Mouse (Mus musculus) liver, embryonic 11.5 days (tissue): ENCODE measurements at regions not wholly inside any gene's neighbourhood (a gene's known extent, or its start where the extent isn't known, plus 50 kb on each side); places are given as distances from the start of the nearest gene placed in this dataset.

Experiments used
- ATAC-seq: fragments of 200-750 bp; cut with Nextera tagmentation; replicated peaks from 2 replicates; pipeline ENCODE4 v1.8.0; 2017; ENCODE audit warnings: moderate number of reproducible peaks, mild to moderate bottlenecking, moderate TSS enrichment, moderate library complexity; ENCODE audit not compliant: low FRiP score
- DNase-seq: peaks from one replicate; pipeline ENCODE4 v3.0.0-alpha.2; 2017; ENCODE audit warnings: low spot score
- H3K27ac ChIP-seq: fragments of 300-500 bp; sonication (generic); 2 replicates; pipeline ENCODE4 v1.5.1; 2014; ENCODE audit warnings: mild to moderate bottlenecking, low read depth, low read length, control low read depth
- H3K27me3 ChIP-seq: fragments of 300-500 bp; sonication (generic); replicated peaks from 2 replicates; pipeline ENCODE4 v1.6.1; 2014; ENCODE audit warnings: low read length, mixed read lengths; ENCODE audit not compliant: control insufficient read depth, insufficient read depth
- H3K36me3 ChIP-seq: fragments of 300-500 bp; sonication (generic); 2 replicates; pipeline ENCODE4 v1.6.1; 2014; ENCODE audit warnings: mild to moderate bottlenecking, low read length, moderate library complexity, mixed read lengths; ENCODE audit not compliant: control insufficient read depth, insufficient read depth
- H3K4me1 ChIP-seq: fragments of 300-500 bp; sonication (generic); replicated peaks from 2 replicates; pipeline ENCODE4 v1.6.1; 2014; ENCODE audit warnings: low read length, mixed read lengths; ENCODE audit not compliant: control insufficient read depth, insufficient read depth
- H3K4me2 ChIP-seq: fragments of 300-500 bp; sonication (generic); 2 replicates; pipeline ENCODE4 v1.6.1; 2014; ENCODE audit warnings: mild to moderate bottlenecking, control low read depth, moderate library complexity
- H3K4me3 ChIP-seq: fragments of 300-500 bp; sonication (generic); 2 replicates; pipeline ENCODE4 v1.5.1; 2014; ENCODE audit warnings: low read depth, low read length, control low read depth
- H3K9ac ChIP-seq: fragments of 300-500 bp; sonication (generic); 2 replicates; pipeline ENCODE4 v1.6.1; 2014; ENCODE audit warnings: low read depth, low read length, control low read depth
- H3K9me3 ChIP-seq: fragments of 300-500 bp; sonication (generic); 2 replicates; pipeline ENCODE4 v1.6.1; 2016; ENCODE audit warnings: low read length, inconsistent platforms, mixed read lengths; ENCODE audit not compliant: control insufficient read depth
- WGBS: fragments of 180-500 bp; shearing (Covaris S2); extraction: QIAGEN DNeasy Blood & Tissue Kit; methylation state at CpG from one replicate; pipeline ENCODE4 v1.1.7; 2014; 5-methylcytosine and 5-hydroxymethylcytosine counted together

DNA sequence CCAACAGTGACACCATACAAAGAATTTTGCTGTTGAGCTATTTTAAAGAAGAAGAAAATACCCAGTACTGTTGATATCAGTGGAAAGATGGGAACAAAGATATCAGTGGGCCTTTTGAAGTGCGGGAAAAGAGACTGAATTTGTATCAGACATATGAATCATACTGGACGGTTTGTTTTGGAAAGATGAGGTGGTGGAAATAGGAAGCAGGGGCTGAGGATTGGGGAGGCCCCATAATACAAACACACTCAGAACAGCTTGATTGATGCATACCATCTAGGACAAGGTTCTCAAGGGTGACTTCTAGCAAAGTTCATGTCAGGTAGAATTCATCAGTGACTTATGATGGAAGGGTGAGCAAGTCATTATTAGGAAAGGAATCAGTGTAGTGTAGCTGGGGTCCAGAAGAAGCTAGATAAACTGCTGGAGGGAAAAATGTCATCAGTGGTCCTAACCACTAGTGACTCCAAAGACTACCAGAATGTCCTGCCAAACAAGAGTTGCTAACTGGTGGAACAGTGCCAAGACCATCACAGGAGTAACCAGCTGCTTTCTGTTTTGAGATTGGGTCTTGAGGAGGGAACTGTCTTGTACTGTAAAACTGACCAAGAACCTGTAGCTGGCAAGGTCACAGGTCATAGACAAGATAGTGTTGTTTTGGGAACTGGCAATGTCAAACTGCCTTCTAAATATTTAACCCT lies 176.0 kb upstream of the Zc3h12c start:
- no peak for ATAC-seq
- H3K27ac ChIP-seq: no peak overlapping the region
- 64% methylated on average over 2 of the region's 2 CpGs for WGBS

DNA sequence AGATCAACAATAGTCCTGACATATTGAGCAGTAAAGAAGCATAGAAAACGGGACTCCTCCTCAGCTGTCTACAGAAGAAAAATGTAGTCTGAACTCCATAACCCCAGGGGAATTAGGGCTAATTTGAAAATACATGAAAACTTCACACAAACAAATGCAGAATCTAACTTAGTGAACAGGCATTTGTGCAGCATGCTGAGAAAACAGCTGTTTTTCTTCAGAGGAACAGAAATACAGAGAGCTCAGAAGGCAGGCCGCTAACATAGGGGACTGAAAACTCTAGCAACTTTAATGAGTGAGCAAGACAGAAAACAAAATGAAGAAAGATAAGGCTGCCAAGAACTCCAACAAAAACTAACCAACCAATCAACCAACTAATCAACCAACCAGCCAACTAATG lies 172.7 kb upstream of the Zc3h12c start:
- no peak overlapping the region for H3K9ac ChIP-seq
- H3K9me3 ChIP-seq: no peaks in the 10 kb centered on the region

More for the DNA sequence above, 176.0 kb upstream of the Zc3h12c start:
- Histone ChIP-seq H3K9me3 (no peaks in the 10 kb centered on the region), H3K4me2 (no peak overlapping the region), H3K9ac (no peak overlapping the region), H3K4me1 (no peaks in the 10 kb centered on the region), H3K36me3 (no peaks in the 10 kb centered on the region), H3K27me3 (no peaks in the 10 kb centered on the region), H3K4me3 (no peak overlapping the region)
- DNase-seq: no peak

DNA sequence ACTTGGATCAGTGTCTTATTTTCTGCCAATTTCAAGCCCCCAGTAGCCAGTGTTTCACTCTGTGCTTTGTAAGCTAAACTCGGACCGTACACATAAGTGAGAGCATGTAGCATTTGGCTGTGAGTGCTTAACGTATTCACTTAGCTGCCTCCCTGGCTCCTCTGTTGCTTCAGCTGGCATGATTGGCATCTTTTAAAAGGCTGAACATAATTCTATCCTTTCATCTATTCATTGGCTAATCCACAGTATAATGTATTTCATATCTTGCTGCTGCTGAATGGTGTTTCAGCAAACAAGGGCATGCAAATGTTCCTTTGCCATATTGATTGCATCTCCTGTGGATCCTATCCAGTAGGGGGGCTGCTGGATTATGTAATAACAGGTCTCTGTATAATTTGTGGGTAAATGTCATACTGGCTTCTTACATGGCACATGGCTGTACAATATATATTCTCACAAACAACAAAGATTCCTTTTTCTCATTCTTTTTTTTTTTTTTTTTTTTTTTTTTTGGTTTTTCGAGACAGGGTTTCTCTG lies 169.5 kb upstream of the Zc3h12c start:
- H3K27ac ChIP-seq: no peak overlapping the region
- no peak overlapping the region for H3K4me2 ChIP-seq
- ATAC-seq (no peak), DNase-seq (no peak)
- WGBS: 87% methylated on average over 4 of the region's 4 CpGs
- H3K27me3 ChIP-seq: no peaks in the 10 kb centered on the region
- H3K4me1 ChIP-seq: no peaks in the 10 kb centered on the region
- H3K4me3 ChIP-seq: no peak overlapping the region
- no peaks in the 10 kb centered on the region for H3K9me3 ChIP-seq
- H3K36me3 ChIP-seq: no peaks in the 10 kb centered on the region
- no peak overlapping the region for H3K9ac ChIP-seq

More for the DNA sequence above, 172.7 kb upstream of the Zc3h12c start:
- 80% methylated on average over 2 of the region's 2 CpGs for WGBS
- H3K36me3 ChIP-seq: no peaks in the 10 kb centered on the region
- no peak for ATAC-seq
- H3K4me2 ChIP-seq: no peak overlapping the region
- no peak for DNase-seq
- no peak overlapping the region for H3K4me3 ChIP-seq
- no peaks in the 10 kb centered on the region for H3K27me3 ChIP-seq
- no peak overlapping the region for H3K27ac ChIP-seq
- no peaks in the 10 kb centered on the region for H3K4me1 ChIP-seq

DNA sequence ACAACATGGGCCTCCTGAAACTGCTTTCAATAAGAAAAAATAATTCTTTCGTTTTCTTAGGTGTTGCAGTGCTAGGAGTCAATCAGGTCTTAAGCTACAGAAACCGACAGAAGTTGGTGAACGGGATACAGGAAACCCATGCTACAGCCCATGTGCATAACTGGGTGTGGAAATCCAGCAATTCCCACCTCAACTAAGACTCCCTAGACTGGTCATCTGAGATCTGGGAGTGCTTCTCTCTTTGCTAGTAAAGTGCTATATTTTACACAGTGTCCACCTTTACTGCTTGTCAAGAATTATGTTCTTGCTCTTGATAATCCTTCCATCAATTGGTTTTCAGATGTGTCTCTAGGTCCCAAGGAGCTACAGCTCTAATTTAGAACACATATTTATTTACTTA lies 166.4 kb upstream of the Zc3h12c start:
- H3K9ac ChIP-seq: no peak overlapping the region
- no peak overlapping the region for H3K4me3 ChIP-seq
- no peak for ATAC-seq
- H3K4me2 ChIP-seq: no peak overlapping the region
- no peaks in the 10 kb centered on the region for H3K9me3 ChIP-seq
- no peak overlapping the region for H3K27ac ChIP-seq
- no peaks in the 10 kb centered on the region for H3K27me3 ChIP-seq
- no peaks in the 10 kb centered on the region for H3K4me1 ChIP-seq
- DNase-seq: no peak
- no peaks in the 10 kb centered on the region for H3K36me3 ChIP-seq
- WGBS: 84% methylated on average over 3 of the region's 3 CpGs

DNA sequence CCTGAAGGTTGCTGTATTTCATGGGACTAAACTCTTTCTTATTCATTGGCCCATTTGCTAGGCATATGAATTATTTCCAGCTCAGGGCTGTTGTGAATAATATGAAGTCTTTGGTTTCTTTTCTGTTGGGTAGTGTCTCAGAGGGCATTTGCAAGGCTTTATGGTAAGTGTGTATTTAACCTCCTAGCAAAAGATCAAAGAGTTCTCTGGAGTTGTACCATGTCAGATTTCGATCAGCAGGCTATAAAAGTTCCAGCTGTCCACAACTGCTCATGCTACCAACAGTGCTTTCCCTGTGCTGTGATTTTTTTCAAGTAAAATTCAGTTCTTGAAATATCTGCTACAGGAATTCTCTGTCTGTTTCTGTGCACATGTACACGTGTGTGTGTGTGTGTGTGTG lies 165.5 kb upstream of the Zc3h12c start:
- DNase-seq (no peak), ATAC-seq (no peak)
- Histone ChIP-seq H3K9me3 (no peaks in the 10 kb centered on the region), H3K4me1 (no peaks in the 10 kb centered on the region), H3K36me3 (no peaks in the 10 kb centered on the region), H3K27me3 (no peaks in the 10 kb centered on the region), H3K4me3 (no peak overlapping the region), H3K27ac (no peak overlapping the region), H3K9ac (no peak overlapping the region), H3K4me2 (no peak overlapping the region)
- 53% methylated on average over 2 of the region's 2 CpGs for WGBS

DNA sequence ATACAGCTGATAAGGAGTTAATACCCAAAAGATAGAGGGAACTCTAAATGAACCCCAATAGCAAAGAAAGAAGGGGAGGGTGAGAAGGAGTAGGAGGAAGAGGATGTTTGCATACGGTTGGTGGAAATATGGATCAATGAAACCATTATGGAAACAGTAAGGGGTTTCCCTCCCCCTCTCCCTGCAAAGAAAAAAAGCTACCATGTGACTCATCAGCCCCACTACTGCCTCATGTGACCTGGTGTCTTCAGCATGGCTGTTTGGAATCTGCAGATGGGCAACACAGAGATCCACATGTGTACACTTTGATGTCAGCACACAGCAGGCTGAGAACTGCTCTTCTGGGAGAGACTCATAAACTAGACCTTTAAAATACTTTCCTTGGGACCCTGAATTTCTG lies 163.4 kb upstream of the Zc3h12c start:
- Histone ChIP-seq H3K9me3 (no peaks in the 10 kb centered on the region), H3K27me3 (no peaks in the 10 kb centered on the region), H3K4me3 (no peak overlapping the region), H3K9ac (no peak overlapping the region), H3K4me1 (no peaks in the 10 kb centered on the region), H3K27ac (no peak overlapping the region), H3K36me3 (no peaks in the 10 kb centered on the region), H3K4me2 (no peak overlapping the region)
- no peak for DNase-seq
- no peak for ATAC-seq
- WGBS: 76% methylated on average over 1 of the region's 1 CpGs

DNA sequence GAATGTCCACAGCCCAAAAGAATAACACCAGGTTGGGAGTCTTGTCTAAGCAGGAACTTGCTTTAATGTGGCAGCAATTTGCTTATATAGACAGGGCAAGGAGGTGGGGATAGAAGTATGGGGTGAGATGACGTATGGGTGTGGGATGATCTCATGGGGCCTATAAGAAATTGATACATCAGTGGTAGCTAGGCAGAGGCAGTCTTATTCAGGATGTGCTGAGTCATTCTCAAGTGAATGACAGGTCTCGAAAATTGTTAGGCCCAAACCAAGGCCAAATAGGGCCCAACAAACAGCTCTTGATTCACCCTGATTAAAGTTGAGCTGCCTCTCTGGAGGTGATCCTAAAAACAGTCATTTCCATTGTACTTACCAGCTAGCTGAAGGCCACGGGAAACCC lies 162.3 kb upstream of the Zc3h12c start:
- H3K9ac ChIP-seq: no peak overlapping the region
- no peak overlapping the region for H3K4me2 ChIP-seq
- no peak overlapping the region for H3K4me3 ChIP-seq
- no peaks in the 10 kb centered on the region for H3K9me3 ChIP-seq
- no peak for DNase-seq
- no peaks in the 10 kb centered on the region for H3K36me3 ChIP-seq
- H3K4me1 ChIP-seq: no peaks in the 10 kb centered on the region
- WGBS: 69% methylated on average over 3 of the region's 3 CpGs
- no peaks in the 10 kb centered on the region for H3K27me3 ChIP-seq
- no peak overlapping the region for H3K27ac ChIP-seq
- no peak for ATAC-seq

DNA sequence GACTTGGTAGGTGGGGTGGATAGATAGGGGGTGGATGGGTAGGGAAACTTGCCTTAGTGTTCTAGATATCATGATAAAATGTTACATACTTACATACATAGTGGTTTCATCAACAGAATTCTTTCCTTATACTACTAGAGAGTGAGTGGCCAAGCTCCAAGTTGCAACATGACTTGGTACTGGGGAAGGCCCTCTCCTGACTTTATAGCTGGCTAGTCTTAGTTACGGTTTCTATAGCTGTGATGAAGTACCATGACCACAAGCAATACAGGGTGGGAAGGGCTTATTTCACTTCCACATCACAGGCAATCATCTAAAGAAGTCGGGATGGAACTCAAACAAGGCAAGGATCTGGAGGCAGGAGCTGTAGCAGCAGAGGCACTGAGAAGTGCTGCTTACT lies 156.0 kb upstream of the Zc3h12c start:
- no peak overlapping the region for H3K4me3 ChIP-seq
- ATAC-seq: no peak
- H3K9ac ChIP-seq: no peak overlapping the region
- no peaks in the 10 kb centered on the region for H3K4me1 ChIP-seq
- no peak for DNase-seq
- no peak overlapping the region for H3K27ac ChIP-seq
- H3K4me2 ChIP-seq: no peak overlapping the region
- no peaks in the 10 kb centered on the region for H3K36me3 ChIP-seq
- H3K9me3 ChIP-seq: no peaks in the 10 kb centered on the region
- 69% methylated on average over 2 of the region's 2 CpGs for whole genome bisulfite sequencing
- H3K27me3 ChIP-seq: no peaks in the 10 kb centered on the region

DNA sequence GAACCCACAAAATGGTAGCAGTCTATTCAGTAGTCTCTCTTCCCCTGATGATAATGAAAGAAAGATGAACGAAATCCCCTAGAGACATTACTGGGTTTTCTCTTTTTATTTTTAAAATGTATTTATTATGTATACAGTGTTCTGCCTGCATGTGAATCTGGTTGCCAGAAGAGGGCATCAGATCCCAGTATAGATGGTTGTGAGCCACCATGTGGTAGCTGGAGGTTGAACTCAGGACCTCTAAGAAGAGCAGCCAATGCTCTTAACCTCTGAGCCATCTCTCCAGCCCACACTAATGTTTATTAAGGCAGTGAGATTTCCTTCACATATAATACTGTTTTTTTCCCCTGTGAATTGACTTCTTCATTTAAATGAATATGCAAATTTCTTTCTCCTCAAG lies 155.4 kb upstream of the Zc3h12c start:
- Histone ChIP-seq H3K27ac (no peak overlapping the region), H3K36me3 (no peaks in the 10 kb centered on the region), H3K9me3 (no peaks in the 10 kb centered on the region), H3K4me1 (no peaks in the 10 kb centered on the region), H3K27me3 (no peaks in the 10 kb centered on the region), H3K4me2 (no peak overlapping the region), H3K4me3 (no peak overlapping the region), H3K9ac (no peak overlapping the region)
- ATAC-seq (no peak), DNase-seq (no peak)
- WGBS: 61% methylated on average over 1 of the region's 1 CpGs
